Mouse (Mus musculus) natural killer cell, adult 2 months (primary cell): Measurements from ENCODE around the gene Cryl1.

Source experiments
- DNase-seq, 2 experiments: peaks; one replicate each; pipeline ENCODE4 v3.0.0; 2022; ENCODE audit warnings: low spot score in 2 of 2

Gene Cryl1

DNA sequence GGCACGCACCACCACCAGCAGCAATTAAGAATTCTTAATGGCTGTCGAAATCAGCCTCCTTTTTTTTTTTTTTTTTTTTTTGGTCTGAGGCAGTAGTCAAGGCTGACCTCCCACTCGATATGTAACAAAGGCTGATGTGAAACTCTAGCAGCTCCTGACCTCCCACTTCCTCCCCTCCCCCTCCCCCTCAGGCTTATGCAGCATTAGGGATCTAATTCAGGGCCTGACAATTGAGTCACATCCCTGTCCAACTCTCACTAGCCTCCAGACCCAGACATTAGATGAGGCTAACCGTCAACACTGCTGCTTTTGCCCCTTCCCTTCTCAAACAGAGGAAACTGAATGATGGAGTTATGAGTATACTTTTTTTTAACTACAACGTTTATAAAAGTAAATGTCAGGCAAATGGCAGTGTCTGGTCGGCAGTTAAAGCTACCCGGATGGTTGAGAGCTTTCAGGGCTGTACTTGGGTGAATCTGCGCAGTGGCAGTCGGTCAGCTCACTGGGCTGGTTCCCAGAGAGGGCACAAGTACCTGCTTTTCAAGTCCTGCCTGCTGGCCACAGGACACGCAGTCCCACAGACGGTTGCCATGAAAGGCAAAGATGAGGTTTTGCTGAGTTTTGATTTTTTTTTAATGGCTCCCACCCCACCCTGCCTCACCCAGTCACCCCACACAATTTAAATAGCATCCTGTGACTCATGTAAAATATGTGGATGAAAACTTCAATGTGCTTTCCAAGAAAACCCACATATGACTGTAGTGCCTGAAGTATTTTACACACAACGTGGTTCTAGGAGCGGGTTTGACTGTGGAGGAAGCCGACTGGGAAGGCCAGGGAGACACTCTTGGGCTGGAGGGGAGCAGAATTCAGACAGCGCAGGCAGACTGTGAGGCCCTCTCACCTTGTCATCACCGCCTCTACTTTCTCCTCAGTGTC is 81.4 kb downstream of the Cryl1 start:
- DNase-seq = no peak

- no peak for DNase-seq
Measured at GRCm38 (mm10) chr14:57315976-57316375, 82.4 kb downstream of the Cryl1 start.

GRCm38 (mm10) chr14:57315551-57315950 is 82.8 kb downstream of the Cryl1 start:
- DNase-seq = no peak

- no peak for DNase-seq
Measured at GRCm38 (mm10) chr14:57301600-57302230, 96.6 kb downstream of the Cryl1 start.

DNA sequence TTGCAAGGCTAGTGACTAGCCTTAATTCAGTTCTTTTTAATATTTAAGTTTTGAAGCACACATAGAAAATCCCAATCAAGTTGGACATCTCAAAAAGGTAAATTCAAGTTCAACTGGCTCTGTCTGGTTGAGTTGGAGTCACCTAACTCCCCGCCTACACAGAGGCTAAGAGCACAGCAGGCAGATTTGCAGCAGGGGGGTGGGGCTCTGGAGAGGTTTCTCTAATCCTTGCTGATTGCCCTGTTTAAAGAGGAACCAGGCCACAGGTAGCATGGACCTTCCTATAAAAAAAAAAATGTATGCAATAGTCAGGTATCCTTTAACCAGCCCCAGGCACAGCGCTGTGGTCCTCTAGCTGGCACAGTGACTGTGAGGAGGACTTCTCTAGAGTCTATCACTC is 97.8 kb downstream of the Cryl1 start:
- DNase-seq = no peak

DNA sequence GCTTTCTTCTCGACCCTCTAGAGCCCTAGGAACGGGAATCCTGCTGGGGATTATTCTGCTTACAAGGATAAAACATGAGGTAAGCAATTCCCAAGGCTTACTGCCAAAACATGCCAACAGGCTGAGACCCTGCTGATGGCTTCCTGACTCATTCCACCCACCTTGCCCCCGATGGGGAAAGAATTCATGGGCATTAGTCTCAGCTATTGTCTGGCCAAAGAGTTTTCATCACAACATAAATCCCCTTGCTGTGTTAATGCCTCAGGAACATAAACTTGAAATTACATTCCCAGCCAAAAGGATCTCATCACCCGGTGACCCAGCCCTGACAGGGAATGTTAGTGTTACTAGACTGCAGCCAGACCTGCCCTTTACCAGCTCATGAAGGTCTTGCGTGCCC is 100.7 kb downstream of the Cryl1 start:
- DNase-seq = no peak

DNA sequence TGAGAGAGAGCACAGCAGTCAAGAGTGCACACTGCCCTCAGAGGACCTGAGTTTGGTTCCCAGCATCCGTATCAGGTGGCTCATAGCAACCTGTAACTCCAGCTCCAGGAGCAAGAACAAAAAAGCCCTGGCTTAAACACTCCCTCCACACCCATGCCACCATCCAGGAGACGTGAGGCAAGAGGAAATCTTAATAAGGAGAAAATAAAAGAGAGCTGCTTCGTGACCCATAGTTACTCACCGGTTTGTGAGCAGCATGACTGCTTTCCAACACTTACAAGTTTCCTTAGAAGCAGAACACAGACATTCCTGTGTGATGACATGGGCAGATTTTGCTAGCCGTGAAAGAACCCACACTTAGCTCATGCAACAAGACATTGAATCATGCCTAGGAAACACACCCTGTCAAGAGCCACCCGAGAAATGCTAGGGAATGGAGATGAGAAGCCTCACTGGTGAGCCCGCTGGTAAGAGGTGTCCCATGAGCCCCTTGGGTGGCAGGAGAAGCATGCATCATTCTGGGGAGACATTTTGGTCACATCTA is 106.9 kb downstream of the Cryl1 start:
- DNase-seq = no peak

- DNase-seq = no peak
Measured at GRCm38 (mm10) chr14:57289105-57289504, 109.2 kb downstream of the Cryl1 start.

- no peak for DNase-seq
Measured at GRCm38 (mm10) chr14:57283816-57284215, 114.5 kb downstream of the Cryl1 start.

- no peak for DNase-seq
Measured at GRCm38 (mm10) chr14:57282591-57282990, 115.7 kb downstream of the Cryl1 start.

- no peak for DNase-seq
Measured at GRCm38 (mm10) chr14:57280835-57281234, 117.5 kb downstream of the Cryl1 start.

DNA sequence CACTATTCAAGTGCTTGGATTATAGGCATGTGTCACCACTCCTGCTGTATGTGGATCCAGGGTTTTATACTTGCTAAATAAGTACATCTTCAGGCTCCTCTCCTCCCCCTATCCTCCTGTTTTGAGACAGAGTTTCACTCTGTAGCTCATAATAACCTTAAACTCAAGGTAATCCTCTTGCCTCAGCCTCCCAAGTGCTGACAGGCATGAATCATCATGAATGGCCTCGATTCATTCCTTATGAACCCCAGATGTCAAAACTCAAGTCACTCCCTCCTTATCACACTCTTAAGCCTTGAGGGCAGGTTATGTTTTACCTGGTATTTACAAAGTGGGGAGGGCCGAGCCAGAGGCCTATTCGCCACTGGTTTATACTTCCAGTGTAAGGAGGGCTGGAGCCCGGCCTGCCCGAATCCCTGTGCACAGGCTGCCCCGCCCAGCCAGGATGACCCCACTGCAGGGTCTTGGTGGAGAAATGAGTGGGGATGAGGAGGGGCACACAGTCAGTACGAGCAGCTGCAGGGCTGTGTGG is 121.8 kb downstream of the Cryl1 start:
- no peak for DNase-seq

DNA sequence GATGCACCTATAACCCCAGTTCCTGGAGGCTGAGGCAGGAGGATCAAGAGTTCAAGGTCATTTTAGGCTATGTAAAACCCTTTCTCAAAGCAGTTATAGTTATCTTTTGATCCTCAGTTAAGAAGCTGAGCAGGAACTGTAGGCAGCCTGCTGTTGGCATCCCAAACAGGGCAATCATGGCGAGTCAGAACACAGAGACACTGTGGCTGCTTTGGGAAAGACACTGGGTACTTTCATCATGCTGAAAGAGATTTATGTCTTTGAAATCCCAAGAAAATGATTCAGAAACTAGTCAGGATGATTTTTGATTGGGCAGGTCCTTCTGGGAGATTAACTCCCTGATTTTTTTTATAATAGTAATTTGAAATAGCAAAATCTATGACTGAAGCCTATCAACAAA is 126.0 kb downstream of the Cryl1 start:
- DNase-seq = no peak

DNA sequence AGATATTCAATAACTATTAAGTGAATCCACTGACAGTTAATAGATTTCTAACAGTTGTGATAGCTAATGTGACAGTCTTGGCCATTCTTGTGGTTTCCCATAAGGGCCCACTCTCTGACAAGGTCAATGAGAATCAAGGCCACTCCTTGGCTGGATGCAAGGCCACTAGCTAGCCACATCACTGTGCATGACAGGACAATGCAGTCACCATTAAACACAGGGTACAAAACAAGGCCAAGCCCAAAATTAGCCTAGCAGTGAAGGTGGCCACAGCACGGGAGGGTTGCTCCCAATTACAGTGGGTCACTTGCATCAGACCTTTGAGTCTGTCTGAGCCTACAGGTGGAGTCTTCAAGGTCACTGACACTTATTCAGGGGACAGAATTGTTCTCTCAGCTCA is 126.5 kb downstream of the Cryl1 start:
- DNase-seq = no peak

DNA sequence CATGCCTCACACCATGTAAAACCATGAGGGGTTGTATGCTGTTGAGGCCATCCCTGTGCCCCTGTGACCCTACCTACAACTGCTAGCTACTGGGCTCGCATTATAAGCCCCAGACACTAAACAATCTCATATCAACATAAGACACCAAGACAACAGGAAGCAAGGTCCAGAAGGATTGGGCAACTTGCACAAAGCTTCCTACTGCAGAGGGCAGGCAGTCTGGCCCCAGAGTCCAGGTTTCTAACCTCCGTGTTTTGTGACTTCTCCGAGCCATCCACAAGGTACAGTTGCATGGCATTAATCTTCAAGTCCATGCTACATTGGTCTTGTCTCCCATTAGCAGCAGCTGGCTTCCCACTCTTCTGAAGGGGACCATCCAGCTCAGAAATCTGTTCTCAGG is 129.4 kb downstream of the Cryl1 start:
- no peak for DNase-seq

DNA sequence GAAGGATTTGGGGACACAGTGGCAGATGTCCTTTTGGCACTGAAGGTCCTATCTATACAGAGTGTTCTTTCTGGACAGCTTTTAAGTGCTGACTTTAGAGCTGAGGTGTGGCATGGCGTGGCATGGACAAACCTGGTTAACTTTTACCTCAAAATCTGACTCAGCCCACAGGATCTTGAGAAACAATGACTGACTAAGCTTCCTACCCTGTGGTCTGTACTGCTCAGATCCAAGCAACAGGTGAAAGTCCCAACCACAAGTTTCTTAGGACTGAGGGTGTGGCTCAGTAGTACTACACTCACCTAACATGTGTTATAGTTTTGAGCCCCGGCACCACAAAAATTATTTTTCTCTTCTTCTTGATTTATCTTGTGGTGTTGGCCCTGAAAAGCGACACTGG is 130.0 kb downstream of the Cryl1 start:
- no peak for DNase-seq

GRCm38 (mm10) chr14:57263943-57264342 is 134.4 kb downstream of the Cryl1 start:
- no peak for DNase-seq

GRCm38 (mm10) chr14:57259341-57259740 is 139.0 kb downstream of the Cryl1 start:
- DNase-seq = no peak

DNA sequence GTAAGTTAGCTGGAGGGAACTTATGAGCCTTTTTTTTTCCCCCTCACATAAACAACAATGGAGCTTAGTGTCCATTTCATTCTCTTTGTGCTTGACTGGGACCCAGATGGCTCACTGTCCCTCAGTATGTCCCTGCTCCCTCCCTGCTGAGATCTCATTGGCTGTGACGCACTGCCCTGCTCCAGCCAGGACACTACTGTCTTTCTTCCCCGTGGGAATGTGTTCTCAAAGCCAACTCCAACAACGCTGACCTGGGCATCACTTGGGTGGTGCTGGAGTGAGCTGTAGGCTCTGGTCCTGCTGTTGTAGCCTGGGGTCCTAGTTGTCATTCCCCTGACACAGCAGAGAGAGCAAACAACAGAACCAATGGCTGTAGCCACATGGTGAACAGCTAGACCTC is 149.7 kb downstream of the Cryl1 start:
- no peak for DNase-seq

GRCm38 (mm10) chr14:57246575-57246974 is 151.8 kb downstream of the Cryl1 start:
- no peak for DNase-seq

DNA sequence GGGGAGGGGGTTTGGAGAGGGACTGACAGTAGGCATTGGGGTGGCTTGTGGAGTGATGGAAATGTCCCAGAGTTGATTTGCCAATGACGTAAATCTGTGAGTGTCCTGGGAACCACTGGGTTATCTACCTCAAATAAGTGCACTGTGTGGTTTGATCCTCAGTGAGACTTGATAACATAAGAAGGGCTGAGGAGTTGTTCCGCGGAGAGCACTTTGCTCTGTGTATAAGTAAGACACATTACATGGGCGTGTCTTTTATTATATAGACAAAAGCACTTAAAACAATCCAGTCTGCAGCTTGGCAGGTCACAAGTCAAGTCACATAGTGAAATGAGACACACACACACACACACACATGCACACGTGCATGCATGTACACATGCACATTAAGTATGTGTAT is 155.4 kb downstream of the Cryl1 start:
- DNase-seq = no peak

DNA sequence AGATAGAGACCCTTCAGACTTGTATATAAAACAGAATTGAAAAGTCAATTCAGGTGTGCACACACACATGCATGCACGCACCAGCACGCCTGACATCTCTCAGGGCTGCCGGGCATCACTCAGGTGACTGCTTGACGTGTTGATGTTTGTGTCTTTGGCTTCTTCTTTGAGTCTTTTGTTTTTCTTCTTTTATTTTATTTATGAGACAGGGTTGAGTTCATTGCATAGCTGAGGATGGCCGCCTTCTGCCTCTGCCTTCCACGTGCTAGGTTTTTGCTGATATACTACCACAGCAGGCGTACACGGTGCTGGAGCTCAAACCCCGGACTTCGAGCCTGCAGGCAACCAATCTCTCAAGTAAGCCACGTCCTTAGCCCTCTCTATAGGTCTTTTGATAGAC is 163.1 kb downstream of the Cryl1 start:
- no peak for DNase-seq

DNA sequence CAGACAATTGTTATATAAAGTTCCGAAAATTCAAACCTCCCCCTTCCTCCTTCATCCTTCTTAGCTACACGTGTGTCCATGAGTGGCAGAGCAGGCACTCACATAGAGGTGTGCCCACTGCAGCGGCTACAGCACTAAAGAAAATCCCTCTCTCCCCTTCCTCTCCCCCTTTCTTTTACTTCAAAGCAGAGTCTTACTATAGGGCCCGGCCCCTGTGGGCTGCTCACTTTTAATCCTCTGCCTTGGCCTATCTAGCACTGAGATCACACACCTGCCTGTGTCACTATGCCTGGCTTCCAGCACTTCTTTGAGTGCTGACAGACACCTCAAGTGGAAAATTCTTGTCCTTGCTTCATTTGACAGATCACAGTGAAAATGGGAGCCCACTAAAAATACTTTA is 163.6 kb downstream of the Cryl1 start:
- DNase-seq = no peak
